Mouse (Mus musculus): ENCODE data around the gene Rnaseh2c.

- no peak for TF ChIP-seq CTCF (IDR thresholded peaks at IDR 0.05; ENCODE audit: extremely low read depth, insufficient read length, insufficient replicate concordance, low read depth, low read length)
- TF ChIP-seq POLR2A (IDR thresholded peaks at IDR 0.05; ENCODE audit: low read depth, low read length) = no peak
Observed at GRCm38 (mm10) chr19:5645280-5645679, 43.6 kb downstream of the Rnaseh2c start.
